Mouse (Mus musculus) hindbrain, embryonic 12.5 days (tissue): ENCODE measurements around the gene Pigr. TPM values are rescaled to one million over a fixed set of nuclear protein-coding genes. Genes with fewer than 3 reads are reported as not detected.
A peak's percentile ranks its signal among the peaks of the same experiment; 100 is the strongest.

Source experiments
- ATAC-seq: fragments of 200-750 bp; cut with Nextera tagmentation; 2 replicates; pipeline ENCODE4 v1.8.0; 2017; ENCODE audit warnings: moderate TSS enrichment; ENCODE audit not compliant: low FRiP score
- H3K27ac ChIP-seq: fragments of 300-500 bp; sonication (generic); 2 replicates; pipeline ENCODE4 v1.5.1; 2016; ENCODE audit warnings: mild to moderate bottlenecking
- H3K27me3 ChIP-seq: fragments of 300-500 bp; sonication (generic); 2 replicates; pipeline ENCODE4 v1.6.1; 2016; ENCODE audit warnings: mild to moderate bottlenecking
- H3K36me3 ChIP-seq: fragments of 300-500 bp; sonication (generic); 2 replicates; pipeline ENCODE4 v1.6.1; 2016; ENCODE audit warnings: mild to moderate bottlenecking
- H3K4me1 ChIP-seq: fragments of 300-500 bp; sonication (generic); 2 replicates; pipeline ENCODE4 v1.6.1; 2016
- H3K4me2 ChIP-seq: fragments of 300-500 bp; sonication (generic); replicated peaks from 2 replicates; pipeline ENCODE4 v1.6.1; 2016; ENCODE audit warnings: mild to moderate bottlenecking
- H3K4me3 ChIP-seq: fragments of 300-500 bp; sonication (generic); 2 replicates; pipeline ENCODE4 v1.5.1; 2016; ENCODE audit warnings: mild to moderate bottlenecking
- H3K9ac ChIP-seq: fragments of 300-500 bp; sonication (generic); 2 replicates; pipeline ENCODE4 v1.6.1; 2016; ENCODE audit warnings: mild to moderate bottlenecking, moderate library complexity
- H3K9me3 ChIP-seq: fragments of 300-500 bp; sonication (generic); replicated peaks from 2 replicates; pipeline ENCODE4 v1.6.1; 2016; ENCODE audit warnings: mild to moderate bottlenecking
- whole genome bisulfite sequencing: fragments of 180-500 bp; shearing (Covaris S2); methylation state at CpG from one replicate; pipeline ENCODE4 v1.1.7; 2016; 5-methylcytosine and 5-hydroxymethylcytosine counted together
- polyA plus RNA-seq: library from polyadenylated mRNA; unstranded; fragments of >200 nt; fragmentation: Nextera tagmentation; extraction: Ambion mirVana; gene quantifications from 2 replicates; pipeline ENCODE4 v1.2.1, GENCODE M21; 2016

The Pigr gene
- polyA plus RNA-seq, 1 experiment from 2014 or later, result not detected

DNA sequence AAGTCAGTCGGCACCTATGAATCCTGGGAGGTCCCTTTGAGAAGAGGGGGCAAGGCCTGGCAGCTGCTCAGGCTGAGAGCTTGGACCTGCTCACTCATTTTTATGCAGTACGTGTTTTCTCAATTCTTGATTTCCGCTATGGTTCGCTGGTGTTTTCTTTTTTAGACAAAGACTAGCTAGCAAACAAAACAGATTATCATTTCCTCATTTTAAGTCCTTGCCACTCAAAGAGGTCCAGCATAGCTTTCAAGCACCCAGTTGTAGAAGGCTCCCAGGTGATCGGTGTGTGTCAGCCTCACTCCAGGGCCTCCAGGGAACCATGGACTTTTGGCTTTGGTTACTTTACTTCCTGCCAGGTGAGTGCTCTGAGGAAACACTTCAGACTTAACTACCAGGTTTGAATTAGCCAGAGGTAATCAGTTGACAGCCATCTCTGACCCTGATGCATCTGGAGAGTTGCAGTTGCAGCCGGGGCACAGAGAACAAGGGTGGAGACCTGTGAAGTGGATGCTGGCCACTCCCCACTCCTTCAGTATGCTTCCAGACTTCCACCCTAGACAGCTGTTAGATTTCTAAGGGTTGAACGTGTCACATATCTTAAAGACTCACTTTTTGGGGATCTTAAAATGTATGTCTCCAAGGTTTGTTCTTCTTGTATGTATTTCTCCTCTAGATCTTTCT is 39.2 kb downstream of the Pigr start, which contains the start of gene Fcmr:
Gene Fcmr (plus strand): TSS at position 129 of the 681 bp plus-strand sequence.
- ATAC-seq, result no peak
- Histone ChIP-seq H3K36me3 (no peaks in the 10 kb centered on the region), H3K27me3 (no peaks in the 10 kb centered on the region), H3K9ac (no peak within 1 kb of the TSS), H3K4me3 (no peak within 1 kb of the TSS), H3K9me3 (no peaks in the 10 kb centered on the region), H3K4me1 (no peaks in the 10 kb centered on the region), H3K4me2 (no peak within 1 kb of the TSS), H3K27ac (no peak within 1 kb of the TSS)
- 79% methylated on average over 7 of the region's 7 CpGs for WGBS

GRCm38 (mm10) chr1:130872912-130873311 is 46.4 kb downstream of the Pigr start:
- no peak overlapping the region for H3K4me3 ChIP-seq
- H3K27me3 ChIP-seq, result peaks cover 8% of the 10 kb centered on the region
- H3K36me3 ChIP-seq, result no peaks in the 10 kb centered on the region
- H3K9me3 ChIP-seq, result no peaks in the 10 kb centered on the region
- no peak overlapping the region for H3K9ac ChIP-seq
- H3K27ac ChIP-seq, result no peak overlapping the region
- H3K4me2 ChIP-seq, result no peak overlapping the region
- 90% methylated on average over 2 of the region's 2 CpGs for WGBS
- no peak for ATAC-seq
- H3K4me1 ChIP-seq, result peaks cover 1% of the 10 kb centered on the region; the same call in 1 of the 2 replicates

DNA sequence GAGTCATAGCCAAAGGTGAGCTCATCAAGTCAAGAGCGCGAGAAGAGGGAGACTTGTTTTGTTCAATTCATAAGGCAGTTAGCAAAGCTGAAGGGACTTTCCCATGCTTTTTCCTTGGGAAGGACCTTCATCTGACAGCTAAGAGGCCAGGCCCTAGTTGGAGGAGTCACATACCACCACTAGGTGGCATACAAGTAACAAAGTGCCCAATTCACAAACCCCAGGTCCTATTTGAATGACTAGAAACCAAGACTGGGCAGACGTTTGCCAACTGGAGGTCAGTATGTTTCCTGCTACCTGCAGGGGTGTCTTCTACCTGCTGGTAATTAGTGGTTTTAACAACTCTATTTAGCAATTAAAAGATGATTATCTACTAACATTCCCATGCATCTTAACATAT is 48.7 kb downstream of the Pigr start:
- H3K36me3 ChIP-seq, result no peaks in the 10 kb centered on the region
- no peak overlapping the region for H3K9ac ChIP-seq
- peaks cover 27% of the 10 kb centered on the region for H3K27me3 ChIP-seq
- no peaks in the 10 kb centered on the region for H3K9me3 ChIP-seq
- no peak overlapping the region for H3K27ac ChIP-seq
- H3K4me3 ChIP-seq, result no peak overlapping the region
- no peak overlapping the region for H3K4me2 ChIP-seq
- H3K4me1 ChIP-seq, result peaks cover 8% of the 10 kb centered on the region; the same call in 1 of the 2 replicates
- no peak for ATAC-seq
- 41% methylated on average over 3 of the region's 3 CpGs for WGBS

DNA sequence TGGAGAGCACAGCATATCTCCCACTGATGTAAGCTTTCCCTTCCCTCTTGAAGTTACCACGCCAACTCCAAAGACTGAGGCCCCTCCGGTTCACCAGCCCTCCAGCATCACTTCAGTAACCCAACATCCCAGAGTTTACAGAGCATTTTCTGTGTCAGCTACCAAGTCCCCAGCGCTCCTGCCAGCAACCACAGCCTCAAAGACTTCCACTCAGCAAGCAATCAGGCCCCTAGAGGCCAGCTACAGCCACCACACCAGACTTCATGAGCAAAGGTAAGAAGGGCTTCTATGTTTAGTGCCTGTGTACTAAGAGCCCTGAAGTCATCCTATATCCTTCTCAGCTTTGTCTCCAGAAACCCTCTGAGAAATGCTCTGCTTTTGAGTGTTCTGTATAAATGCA is 49.4 kb downstream of the Pigr start:
- H3K4me1 ChIP-seq, result peaks cover 8% of the 10 kb centered on the region; the same call in 1 of the 2 replicates
- no peaks in the 10 kb centered on the region for H3K9me3 ChIP-seq
- H3K27ac ChIP-seq, result no peak overlapping the region
- no peak overlapping the region for H3K4me2 ChIP-seq
- H3K9ac ChIP-seq, result no peak overlapping the region
- ATAC-seq, result no peak
- no peaks in the 10 kb centered on the region for H3K36me3 ChIP-seq
- peaks cover 29% of the 10 kb centered on the region for H3K27me3 ChIP-seq
- WGBS, result 75% methylated on average over 3 of the region's 3 CpGs
- no peak overlapping the region for H3K4me3 ChIP-seq

DNA sequence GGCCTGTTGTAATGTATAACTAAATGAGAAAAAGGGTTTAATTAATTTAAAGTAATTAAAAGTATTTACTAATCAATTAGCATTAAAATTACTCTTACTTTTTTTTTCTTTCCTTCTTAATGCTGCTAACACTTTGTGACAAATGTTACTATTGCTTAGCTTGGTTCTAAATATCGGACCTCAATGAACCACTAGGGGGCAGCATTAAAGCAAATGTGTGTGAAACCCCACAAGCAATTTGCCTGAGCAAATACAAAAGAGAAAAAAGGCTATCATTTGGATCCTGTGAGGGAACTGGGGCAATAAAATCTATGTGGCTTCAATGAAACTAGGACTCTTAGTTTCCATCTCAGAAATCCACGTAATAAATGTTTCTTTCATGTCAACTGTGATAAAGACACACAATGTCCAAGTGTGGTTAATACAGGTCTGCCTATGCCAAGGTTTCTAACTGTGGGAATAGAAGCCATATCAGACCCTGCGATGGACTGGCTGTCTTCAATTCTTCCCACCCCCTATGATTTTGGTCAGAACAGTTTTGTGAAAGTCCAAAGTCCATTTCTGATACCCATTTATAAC is 50.5 kb downstream of the Pigr start:
- no peak for ATAC-seq
- H3K4me3 ChIP-seq, result no peak overlapping the region
- H3K4me1 ChIP-seq, result peaks cover 8% of the 10 kb centered on the region; the same call in 1 of the 2 replicates
- H3K27me3 ChIP-seq, result peaks cover 29% of the 10 kb centered on the region
- no peak overlapping the region for H3K27ac ChIP-seq
- H3K9me3 ChIP-seq, result no peaks in the 10 kb centered on the region
- no peak overlapping the region for H3K9ac ChIP-seq
- WGBS, result 18% methylated on average over 3 of the region's 3 CpGs
- H3K36me3 ChIP-seq, result no peaks in the 10 kb centered on the region
- H3K4me2 ChIP-seq, result no peak overlapping the region

DNA sequence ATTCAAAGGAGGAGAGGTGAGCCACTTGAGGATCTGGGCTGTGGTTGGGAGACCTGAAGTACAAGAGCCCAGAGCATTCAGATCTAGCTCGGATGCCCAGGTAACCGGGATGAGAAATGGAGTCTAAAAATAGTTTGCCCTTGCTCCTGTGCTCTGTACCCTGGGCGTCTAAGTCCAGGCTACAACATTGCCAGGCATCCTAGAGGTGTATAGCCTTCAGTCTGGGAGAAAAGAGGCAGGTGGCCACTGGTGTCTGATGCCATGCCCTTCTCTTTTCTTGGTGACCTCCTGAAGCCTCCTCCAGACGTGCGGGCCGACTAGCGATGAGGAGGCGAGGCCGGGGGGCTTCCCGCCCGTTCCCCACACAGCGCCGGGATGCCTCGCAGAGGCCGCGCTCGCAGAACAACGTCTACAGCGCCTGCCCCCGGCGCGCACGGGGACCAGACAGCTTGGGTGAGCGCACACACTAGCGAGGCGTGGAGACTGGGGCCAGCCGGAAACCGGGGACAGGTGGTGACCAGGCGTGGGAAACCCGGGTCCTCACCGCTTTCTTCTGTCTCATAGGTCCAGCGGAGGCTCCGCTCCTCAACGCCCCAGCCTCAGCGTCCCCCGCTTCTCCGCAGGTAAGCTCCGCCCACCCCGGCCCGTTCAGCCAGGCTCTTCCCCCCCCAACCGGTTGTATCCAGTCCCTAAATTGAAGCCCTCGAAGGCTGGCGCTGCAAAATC is 51.6 kb downstream of the Pigr start:
- Histone ChIP-seq H3K4me3 (peak overlapping the region; percentile 44), H3K27me3 (peaks cover 29% of the 10 kb centered on the region), H3K36me3 (no peaks in the 10 kb centered on the region), H3K9me3 (no peaks in the 10 kb centered on the region), H3K4me2 (peak overlapping the region; percentile 90), H3K9ac (peak overlapping the region; percentile 51), H3K4me1 (peaks cover 8% of the 10 kb centered on the region; the same call in 1 of the 2 replicates), H3K27ac (no peak overlapping the region)
- peak; percentile 78 for ATAC-seq
- WGBS, result 2% methylated on average over 43 of the region's 43 CpGs

GRCm38 (mm10) chr1:130879927-130880326 is 53.4 kb downstream of the Pigr start:
- WGBS, result 96% methylated on average over 7 of the region's 7 CpGs
- peaks cover 29% of the 10 kb centered on the region for H3K27me3 ChIP-seq
- H3K36me3 ChIP-seq, result no peaks in the 10 kb centered on the region
- no peak overlapping the region for H3K4me2 ChIP-seq
- H3K4me1 ChIP-seq, result peaks cover 8% of the 10 kb centered on the region; the same call in 1 of the 2 replicates
- no peak for ATAC-seq
- H3K4me3 ChIP-seq, result no peak overlapping the region
- no peak overlapping the region for H3K27ac ChIP-seq
- H3K9me3 ChIP-seq, result no peaks in the 10 kb centered on the region
- no peak overlapping the region for H3K9ac ChIP-seq

DNA sequence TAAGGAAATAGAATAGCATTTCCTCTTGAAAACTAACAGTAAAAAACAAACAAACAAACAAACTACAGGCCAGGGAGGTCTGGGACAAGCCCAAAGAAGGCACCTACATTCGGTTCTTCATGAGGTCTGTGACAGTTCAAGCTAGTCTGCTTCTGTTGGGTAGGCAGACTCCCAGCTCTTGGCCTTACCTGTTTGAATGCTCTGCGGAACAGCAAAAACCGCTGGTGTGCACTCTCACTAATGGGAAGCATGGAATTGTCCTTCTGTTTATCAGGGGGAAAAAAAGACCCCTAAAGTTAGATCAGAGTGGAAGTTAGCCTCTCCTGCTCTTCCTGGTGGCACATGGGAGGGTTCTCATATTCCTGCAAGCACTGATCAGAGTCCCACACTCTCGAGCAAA is 56.7 kb downstream of the Pigr start:
- Histone ChIP-seq H3K27ac (no peak overlapping the region), H3K4me3 (no peak overlapping the region), H3K9ac (no peak overlapping the region), H3K4me1 (peaks cover 4% of the 10 kb centered on the region; the same call in 1 of the 2 replicates), H3K27me3 (peaks cover 19% of the 10 kb centered on the region), H3K4me2 (no peak overlapping the region), H3K9me3 (no peaks in the 10 kb centered on the region), H3K36me3 (no peaks in the 10 kb centered on the region)
- 91% methylated on average over 4 of the region's 4 CpGs for WGBS
- ATAC-seq, result no peak

- Histone ChIP-seq H3K4me2 (no peak within 1 kb of the TSS), H3K9me3 (no peaks in the 10 kb centered on the region), H3K27ac (no peak within 1 kb of the TSS), H3K9ac (no peak within 1 kb of the TSS), H3K4me1 (no peaks in the 10 kb centered on the region), H3K27me3 (no peaks in the 10 kb centered on the region), H3K4me3 (no peak within 1 kb of the TSS), H3K36me3 (no peaks in the 10 kb centered on the region)
- no peak for ATAC-seq
These were observed 60.9 kb downstream of the Pigr start, which contains the start of gene Il24 for GRCm38 (mm10) chr1:130887354-130887753. Gene Il24 (minus strand): TSS chr1:130887454.

DNA sequence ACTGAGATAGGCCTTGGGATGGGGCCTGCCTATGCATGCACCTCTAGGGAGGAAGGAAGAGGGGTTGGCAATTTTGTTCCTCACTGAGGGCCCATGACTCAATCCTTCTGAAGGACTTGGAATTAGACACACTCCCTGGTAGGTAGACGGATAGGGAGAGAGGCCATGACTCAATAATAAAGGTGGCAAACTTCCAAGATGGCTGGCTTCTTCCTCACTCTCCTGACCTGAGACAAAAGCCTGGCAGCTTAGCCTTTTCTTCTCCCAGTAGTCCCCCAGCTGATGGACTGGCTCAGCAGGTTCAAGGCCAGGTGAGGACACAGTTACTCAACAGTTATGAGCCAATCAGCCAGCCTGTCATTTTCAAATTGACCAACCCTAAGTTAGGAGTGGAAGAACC is 66.0 kb downstream of the Pigr start:
- 79% methylated on average over 1 of the region's 1 CpGs for WGBS
- ATAC-seq, result no peak
- Histone ChIP-seq H3K4me1 (no peaks in the 10 kb centered on the region), H3K36me3 (no peaks in the 10 kb centered on the region), H3K27me3 (no peaks in the 10 kb centered on the region), H3K27ac (no peak overlapping the region), H3K4me3 (no peak overlapping the region), H3K9ac (no peak overlapping the region), H3K4me2 (no peak overlapping the region), H3K9me3 (no peaks in the 10 kb centered on the region)

- no peak overlapping the region for H3K4me2 ChIP-seq
- no peak for ATAC-seq
- H3K36me3 ChIP-seq, result no peaks in the 10 kb centered on the region
- no peaks in the 10 kb centered on the region for H3K27me3 ChIP-seq
- no peaks in the 10 kb centered on the region for H3K9me3 ChIP-seq
- no peak overlapping the region for H3K4me3 ChIP-seq
- no peak overlapping the region for H3K27ac ChIP-seq
- no peaks in the 10 kb centered on the region for H3K4me1 ChIP-seq
- H3K9ac ChIP-seq, result no peak overlapping the region
- 78% methylated on average over 9 of the region's 9 CpGs for WGBS
These were observed 67.0 kb downstream of the Pigr start for GRCm38 (mm10) chr1:130893329-130894040.

- 80% methylated on average over 6 of the region's 6 CpGs for WGBS
- H3K9ac ChIP-seq, result no peak overlapping the region
- no peak overlapping the region for H3K27ac ChIP-seq
- ATAC-seq, result no peak
- H3K36me3 ChIP-seq, result no peaks in the 10 kb centered on the region
- no peaks in the 10 kb centered on the region for H3K27me3 ChIP-seq
- no peaks in the 10 kb centered on the region for H3K9me3 ChIP-seq
- no peak overlapping the region for H3K4me3 ChIP-seq
- H3K4me2 ChIP-seq, result no peak overlapping the region
- H3K4me1 ChIP-seq, result no peaks in the 10 kb centered on the region
These were observed 68.0 kb downstream of the Pigr start for GRCm38 (mm10) chr1:130894468-130894867.
